In genomic region chr1:183296465-183296864, GRCm38 (mm10) we compare ENCODE assay signal across 8 mouse cellular contexts. TPM values are rescaled to one million over a fixed set of nuclear protein-coding genes. Genes with fewer than 3 reads are reported as not detected.
DNase-seq lines count a peak whose midpoint lies in the region; ATAC-seq and TF ChIP-seq lines count a peak whose summit lies in the region.

Gene Aida, plus strand, starts transcription at chr1:183296590.

- no peak for TF ChIP-seq CTCF in ES-Bruce4 (IDR thresholded peaks at IDR 0.05; ENCODE audit: low read depth, low read length)

- ATAC-seq in forebrain, embryonic 11.5 days (replicated peaks; ENCODE audit: low FRiP score) = peak; percentile 8; the same call in 1 of the 2 replicates

- H3K36me3 ChIP-seq in ES-Bruce4 (ENCODE audit: control insufficient read depth, insufficient read depth, low read length, poor library complexity, severe bottlenecking) = peaks cover 7% of the 10 kb centered on the region
- H3K36me3 ChIP-seq in forebrain, embryonic 11.5 days (ENCODE audit: control insufficient read depth, insufficient read depth, low read length) = no peaks in the 10 kb centered on the region

- intact Hi-C loops in heart, postnatal 25 days (cut with DNase I) = no loop called here

- TF ChIP-seq EP300 in ES-Bruce4 (IDR thresholded peaks at IDR 0.05; ENCODE audit: insufficient read depth, low read depth, low read length) = no peak

- H3K4me1 ChIP-seq in ES-Bruce4 (ENCODE audit: control insufficient read depth, insufficient read depth, low read length) = no peaks in the 10 kb centered on the region
- no peaks in the 10 kb centered on the region for H3K4me1 ChIP-seq in forebrain, embryonic 11.5 days (replicated peaks; ENCODE audit: control insufficient read depth, insufficient read depth, low read length)

- peak within 1 kb of the TSS; percentile 53 for H3K4me2 ChIP-seq in forebrain, embryonic 11.5 days (ENCODE audit: low read depth, low read length, severe bottlenecking)

- WGBS in forebrain, embryonic 11.5 days = under 1% methylated on average over 26 of the region's 26 CpGs

- DNase-seq in adrenal gland, postnatal 14 days = peak; percentile 71
- DNase-seq in forebrain, embryonic 11.5 days (ENCODE audit: low spot score) = peak; percentile 77
- no peak for DNase-seq in heart, postnatal 25 days (ENCODE audit: low spot score)
- peak; percentile 17 for DNase-seq in left cerebral cortex, adult 11 months (ENCODE audit: low spot score)
- peak; percentile 51 for DNase-seq in lung, postnatal 10 days
- peak; percentile 49 for DNase-seq in right cerebral cortex, postnatal 4 days
- no peak for DNase-seq in c-Kit-positive CD71-positive TER-119-positive erythroid progenitor cells, embryonic 14.5 days (ENCODE audit: low spot score)

- no peaks in the 10 kb centered on the region for H3K9me3 ChIP-seq in ES-Bruce4 (replicated peaks; ENCODE audit: control insufficient read depth, insufficient read depth, low read length, poor library complexity, severe bottlenecking)
- no peaks in the 10 kb centered on the region for H3K9me3 ChIP-seq in forebrain, embryonic 11.5 days (ENCODE audit: control insufficient read depth, low read length)

- no peaks in the 10 kb centered on the region for H3K27me3 ChIP-seq in ES-Bruce4 (ENCODE audit: control insufficient read depth, insufficient read depth, low read length, poor library complexity, severe bottlenecking)
- no peaks in the 10 kb centered on the region for H3K27me3 ChIP-seq in forebrain, embryonic 11.5 days (ENCODE audit: control insufficient read depth, insufficient read depth, low read length)

- peak within 1 kb of the TSS; percentile 93 for H3K4me3 ChIP-seq in ES-Bruce4 (ENCODE audit: low read depth, low read length)
- H3K4me3 ChIP-seq in forebrain, embryonic 11.5 days (ENCODE audit: low read depth, low read length) = peak within 1 kb of the TSS; percentile 45

- peak within 1 kb of the TSS; percentile 87 for H3K9ac ChIP-seq in ES-Bruce4 (ENCODE audit: low read depth, poor library complexity, severe bottlenecking)
- peak within 1 kb of the TSS; percentile 47 for H3K9ac ChIP-seq in forebrain, embryonic 11.5 days (ENCODE audit: low read length)

- TF ChIP-seq POLR2A in ES-Bruce4 (IDR thresholded peaks at IDR 0.05; ENCODE audit: insufficient read depth, low read length) = no peak

- H3K27ac ChIP-seq in ES-Bruce4 (ENCODE audit: insufficient read depth, low read length) = no peak within 1 kb of the TSS
- H3K27ac ChIP-seq in forebrain, embryonic 11.5 days (ENCODE audit: low read depth, low read length) = no peak within 1 kb of the TSS

RNA-seq across cellular contexts. Expression of gene Aida, which starts in this region (rescaled TPM):
- polyA plus RNA-seq in ES-Bruce4 (2011; ENCODE audit: insufficient read depth, insufficient read length, low read depth, missing spikeins) = 64.9 and 74.6 TPM in 2 replicates
- 51.3 and 53.4 TPM in 2 replicates for total RNA-seq in adrenal gland, postnatal 14 days (2021)
- polyA plus RNA-seq in forebrain, embryonic 11.5 days (2014; fragmentation: Nextera tagmentation; extraction: Ambion mirVana) = 33.6 and 35.4 TPM in 2 replicates
- total RNA-seq in heart, postnatal 25 days (2021) = 10 to 100 TPM; 23.4 to 32.9 TPM

Comparison
In these comparisons a context has a peak if more than half of its experiments do, and no peak if none do; other contexts are left out.
1. DNase-seq: peak in adrenal gland, postnatal 14 days (single experiment), forebrain, embryonic 11.5 days (single experiment), left cerebral cortex, adult 11 months (single experiment), lung, postnatal 10 days (single experiment) and right cerebral cortex, postnatal 4 days (single experiment); none in heart, postnatal 25 days (single experiment) and c-Kit-positive CD71-positive TER-119-positive erythroid progenitor cells, embryonic 14.5 days (single experiment).